Mouse (Mus musculus) liver, adult (tissue): Measurements from ENCODE around the gene Olfr588-ps1.
"Not testable (repeated sequence)": the region's sequence is repeated elsewhere in the genome, so short reads cannot be mapped to it uniquely, and the experiment has no call there.

Source experiments
- GATA4 ChIP-seq: IDR thresholded peaks from 2 replicates; pipeline ENCODE4 v1.6.1; 2014; ENCODE audit warnings: mild to moderate bottlenecking, low read length; ENCODE audit not compliant: insufficient replicate concordance

Olfr588-ps1 gene

DNA sequence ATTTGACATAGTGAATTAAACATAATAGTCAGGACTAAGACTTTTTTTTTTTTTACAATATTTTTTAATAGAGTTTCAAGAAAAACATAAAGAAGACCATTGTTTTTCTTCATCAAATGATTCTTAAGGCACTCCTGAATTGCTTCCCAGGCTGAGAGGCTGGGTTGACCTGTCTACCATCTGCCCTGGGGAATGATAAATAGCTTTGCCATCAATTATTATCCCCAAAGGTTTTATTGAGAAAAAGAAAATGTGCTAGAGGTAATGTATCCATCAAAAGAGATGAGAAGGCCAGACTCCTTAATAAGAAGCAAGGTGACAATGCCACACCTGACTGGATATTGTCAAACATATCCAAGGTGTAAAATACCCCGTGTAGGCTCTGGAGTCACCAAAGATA is at the start of gene Olfr588-ps1:
Olfr588-ps1 (plus strand) TSS at position 301 of the 400 bp plus-strand sequence.
- no peak for TF ChIP-seq GATA4

DNA sequence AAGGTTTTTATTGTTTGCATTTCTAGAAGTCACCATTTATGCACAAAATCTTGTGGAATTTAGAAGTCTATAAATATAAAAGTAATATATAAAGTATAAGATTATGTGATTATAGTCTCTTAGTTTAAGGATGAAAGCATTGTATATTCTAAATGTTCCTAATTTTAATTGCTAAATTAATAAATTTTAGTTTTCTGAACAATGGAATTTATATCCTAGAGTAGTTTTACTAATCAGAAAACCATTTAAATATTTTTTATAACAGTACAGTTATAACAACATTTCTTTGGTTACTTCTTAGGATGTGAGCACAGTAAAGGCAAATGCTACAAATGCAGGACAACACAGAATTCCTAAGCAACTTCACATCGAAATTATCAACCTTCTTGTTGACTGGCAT is 43.3 kb upstream of the Olfr588-ps1 start, which contains the start of gene Olfr585:
Olfr585 (plus strand) TSS at position 301 of the 400 bp plus-strand sequence.
- no peak for TF ChIP-seq GATA4

DNA sequence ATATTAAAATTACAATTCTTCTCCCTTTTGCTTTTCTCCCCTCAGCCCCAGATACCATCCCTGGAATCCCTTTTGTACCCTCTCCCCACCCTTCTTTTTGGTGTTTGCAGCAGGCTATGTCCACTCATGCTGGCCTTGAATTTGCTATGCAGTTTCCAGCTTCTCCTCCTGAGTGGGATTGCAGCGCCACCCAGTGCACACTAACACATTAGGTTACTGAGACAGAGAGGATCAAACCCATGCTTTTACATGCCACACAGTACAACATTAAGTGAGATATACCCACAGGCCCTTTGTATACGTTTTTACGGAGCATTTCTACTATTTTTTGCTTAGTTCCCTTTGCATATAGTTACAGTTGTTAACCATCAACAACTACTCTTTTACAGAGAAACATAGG is 21.3 kb upstream of the Olfr588-ps1 start:
- TF ChIP-seq GATA4 = no peak

DNA sequence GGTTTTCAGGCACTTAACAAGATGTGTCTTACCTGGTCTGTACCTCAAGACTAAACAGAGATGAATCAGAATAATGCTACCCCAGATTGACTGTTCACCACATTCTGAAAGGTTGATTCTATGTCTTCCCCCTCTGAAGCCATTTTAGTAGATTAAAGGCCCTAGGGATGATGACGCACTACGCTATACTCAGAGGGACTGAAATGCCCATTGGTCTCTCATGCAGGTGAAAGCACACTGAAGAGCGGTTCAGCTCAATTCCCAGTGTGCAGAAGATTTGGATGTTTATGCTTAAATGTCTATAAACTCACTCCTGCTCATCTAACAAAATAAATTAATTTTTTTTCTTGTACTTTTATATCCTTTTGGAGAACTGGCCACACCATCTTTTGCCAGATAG is 15.1 kb upstream of the Olfr588-ps1 start, which contains the start of gene Olfr586:
Olfr586 (minus strand) TSS at position 101 of the 400 bp plus-strand sequence.
- TF ChIP-seq GATA4 = no peak

DNA sequence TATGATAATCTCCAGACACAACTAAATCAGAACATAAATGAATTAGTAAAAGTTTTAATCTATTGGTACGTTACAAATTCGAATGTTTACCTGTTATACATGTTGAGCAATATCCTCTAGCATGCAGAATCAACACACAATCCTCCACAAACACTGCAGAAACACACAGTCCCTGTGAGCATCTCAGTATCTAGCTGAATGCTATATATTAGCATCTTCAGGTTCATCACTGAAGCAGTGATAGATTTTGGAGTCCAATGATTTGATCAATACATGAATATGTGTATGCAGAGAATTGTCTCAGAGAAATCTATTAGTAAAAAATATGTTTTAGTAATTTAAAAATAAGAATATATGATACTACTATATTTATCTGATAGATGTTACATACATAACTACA is 15.6 kb downstream of the Olfr588-ps1 start, which contains the start of gene Olfr589:
Olfr589 (minus strand) TSS at position 101 of the 400 bp plus-strand sequence.
- TF ChIP-seq GATA4 = no peak

DNA sequence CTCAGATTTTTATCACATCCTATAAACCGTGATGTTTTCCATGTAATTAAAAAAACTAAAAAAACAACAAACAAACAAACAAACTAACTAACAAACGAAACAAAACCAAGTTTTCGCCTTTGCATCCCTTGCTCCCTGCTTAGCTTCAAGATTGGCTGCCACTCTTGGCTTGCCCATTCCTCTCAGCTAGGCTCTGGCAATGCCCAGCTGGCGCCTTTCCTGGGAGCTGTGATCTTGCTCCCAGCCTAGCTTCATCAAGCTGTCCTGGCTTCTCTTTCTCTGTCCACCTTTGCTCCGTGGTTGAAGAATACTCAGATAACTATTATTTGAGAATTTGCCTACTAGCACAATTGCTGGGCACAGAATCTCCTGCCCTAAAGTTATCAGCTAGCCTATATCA is 29.0 kb downstream of the Olfr588-ps1 start:
- no peak for TF ChIP-seq GATA4

DNA sequence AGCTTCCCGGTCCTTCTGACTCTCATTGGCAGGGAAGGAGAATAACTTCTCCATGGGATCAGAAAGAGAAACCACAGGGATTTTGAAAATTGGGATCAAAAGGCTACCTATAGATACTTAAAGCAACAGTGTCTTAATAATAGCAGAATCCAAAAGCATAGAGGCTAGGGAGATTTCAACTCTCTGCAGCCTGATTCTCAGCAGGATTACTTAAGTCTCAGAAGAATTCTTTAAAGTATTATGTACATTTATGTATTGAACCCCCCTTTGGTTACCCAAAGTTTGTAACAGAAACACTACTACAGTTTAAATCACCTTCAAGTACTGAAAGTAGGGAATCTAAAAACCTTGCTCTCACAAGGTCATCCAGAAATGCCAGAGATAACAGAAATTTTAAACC is 37.6 kb downstream of the Olfr588-ps1 start, which contains the start of gene Olfr591:
Olfr591 (minus strand) TSS at position 101 of the 400 bp plus-strand sequence.
- no peak for TF ChIP-seq GATA4

DNA sequence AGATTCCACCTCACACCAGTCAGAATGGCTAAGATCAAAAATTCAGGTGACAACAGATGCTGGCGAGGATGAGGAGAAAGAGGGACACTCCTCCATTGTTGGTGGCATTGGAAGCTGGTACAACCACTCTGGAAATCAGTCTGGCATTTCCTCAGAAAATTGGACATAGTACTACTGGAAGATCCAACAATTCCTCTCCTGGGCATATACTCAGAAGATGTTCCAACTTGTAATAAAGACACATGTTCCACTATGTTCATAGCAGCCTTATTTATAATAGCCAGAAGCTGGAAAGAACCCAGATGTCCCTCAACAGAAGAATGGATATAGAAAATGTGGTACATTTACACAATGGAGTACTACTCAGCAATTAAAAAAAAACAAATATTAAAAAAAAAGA is 43.8 kb downstream of the Olfr588-ps1 start, which contains the start of gene Olfr592:
Olfr592 (plus strand) TSS at position 301 of the 400 bp plus-strand sequence.
- TF ChIP-seq GATA4 = not testable (repeated sequence)
